28 mouse cellular contexts compared by ENCODE assay signal in the genomic region with DNA sequence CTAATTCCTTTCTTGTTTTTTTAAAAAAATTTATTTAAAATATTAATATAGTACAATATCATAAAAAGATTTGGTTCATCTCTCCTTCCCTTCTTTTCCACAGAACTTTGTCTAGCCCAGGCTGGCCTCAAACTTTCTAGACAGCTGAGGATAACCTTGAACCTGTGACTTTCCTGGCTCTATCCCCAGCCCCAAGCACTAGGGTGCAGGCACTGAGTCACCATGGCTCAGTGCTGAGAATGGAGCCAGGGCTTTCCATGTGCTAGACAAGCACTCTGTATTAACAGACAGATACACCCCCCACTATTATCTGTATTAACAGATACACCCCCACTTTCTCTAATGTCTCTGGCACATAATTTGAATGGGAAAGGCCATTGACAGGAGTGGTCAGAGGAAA.
DNase-seq lines count a peak whose midpoint lies in the region; ATAC-seq and TF ChIP-seq lines count a peak whose summit lies in the region.
"Had no signal": no experiment of that assay in that cellular context is flagged by ENCODE, and none has a peak within 500 bp of the region (broad histone marks: within the 10 kb centered on the region; RNA-seq: fewer than 3 reads in every experiment).

No protein-coding gene starts in this region.

- H3K27ac ChIP-seq in heart, embryonic 12.5 days (ENCODE audit: poor library complexity, severe bottlenecking) = peak overlapping the region; percentile 91
- 0 out of 2 replicates have a peak overlapping the region, but pooled peaks have one; percentile 5 for H3K27ac ChIP-seq in heart, postnatal 0 days (ENCODE audit: low read depth)
- H3K27ac ChIP-seq in kidney, embryonic 14.5 days (ENCODE audit: low read depth, low read length) = no peak overlapping the region
- H3K27ac ChIP-seq: embryonic facial prominence, embryonic 10.5 days; embryonic facial prominence, embryonic 15.5 days; forebrain, embryonic 12.5 days; limb, embryonic 12.5 days; lung, embryonic 15.5 days; stomach, postnatal 0 days had no signal

- no peaks in the 10 kb centered on the region for H3K9me3 ChIP-seq in heart, embryonic 12.5 days (replicated peaks)
- no peaks in the 10 kb centered on the region for H3K9me3 ChIP-seq in heart, postnatal 0 days (replicated peaks; ENCODE audit: control insufficient read depth, low read length)
- no peaks in the 10 kb centered on the region for H3K9me3 ChIP-seq in kidney, embryonic 14.5 days (ENCODE audit: control insufficient read depth, low read length)
- H3K9me3 ChIP-seq: embryonic facial prominence, embryonic 10.5 days; embryonic facial prominence, embryonic 15.5 days; forebrain, embryonic 12.5 days; limb, embryonic 12.5 days; lung, embryonic 15.5 days; midbrain, embryonic 10.5 days; neural tube, embryonic 13.5 days had no signal

- no peak overlapping the region for H3K4me2 ChIP-seq in heart, embryonic 12.5 days
- no peak overlapping the region for H3K4me2 ChIP-seq in heart, postnatal 0 days (ENCODE audit: low read depth, low read length)
- no peak overlapping the region for H3K4me2 ChIP-seq in kidney, embryonic 14.5 days (replicated peaks; ENCODE audit: low read depth, low read length)
- H3K4me2 ChIP-seq: embryonic facial prominence, embryonic 15.5 days; forebrain, embryonic 12.5 days; limb, embryonic 12.5 days; liver, embryonic 11.5 days; lung, embryonic 15.5 days; neural tube, embryonic 13.5 days had no signal

- no peak for ATAC-seq in heart, embryonic 12.5 days (ENCODE audit: insufficient number of reproducible peaks, low FRiP score)
- no peak for ATAC-seq in heart, postnatal 0 days (ENCODE audit: insufficient read depth, low read depth)
- no peak for ATAC-seq in kidney, embryonic 14.5 days (ENCODE audit: low FRiP score, low TSS enrichment)
- ATAC-seq: intestine, postnatal 0 days had no signal

- no peaks in the 10 kb centered on the region for H3K27me3 ChIP-seq in heart, embryonic 12.5 days (replicated peaks)
- H3K27me3 ChIP-seq in heart, postnatal 0 days (ENCODE audit: control insufficient read depth, insufficient read depth, low read length) = no peaks in the 10 kb centered on the region
- no peaks in the 10 kb centered on the region for H3K27me3 ChIP-seq in kidney, embryonic 14.5 days (ENCODE audit: control insufficient read depth, insufficient read depth, low read length)
- H3K27me3 ChIP-seq: embryonic facial prominence, embryonic 15.5 days; forebrain, embryonic 12.5 days; limb, embryonic 12.5 days; lung, embryonic 15.5 days; neural tube, embryonic 13.5 days had no signal

- peaks cover 75% of the 10 kb centered on the region for H3K4me1 ChIP-seq in heart, embryonic 12.5 days (replicated peaks)
- peaks cover 48% of the 10 kb centered on the region for H3K4me1 ChIP-seq in heart, postnatal 0 days (ENCODE audit: control insufficient read depth, insufficient read depth)
- H3K4me1 ChIP-seq in kidney, embryonic 14.5 days (ENCODE audit: control insufficient read depth, insufficient read depth, low read length) = peaks cover 55% of the 10 kb centered on the region

- DNase-seq in heart, adult 8-10 months (ENCODE audit: low spot score) = no peak
- DNase-seq in heart, postnatal 0 days (ENCODE audit: low spot score) = no peak
- DNase-seq in heart, postnatal 25 days (ENCODE audit: low spot score) = no peak
- peak; percentile 75 for DNase-seq in adrenal gland, adult 2 months
- peak; percentile 47 for DNase-seq in adrenal gland, postnatal 14 days
- DNase-seq: B cell, adult 2 months; cerebellum, adult 8-10 months; cerebellum, postnatal 25 days; gastrocnemius, postnatal 10 days; kidney, adult 9 months; kidney, postnatal 14 days; layer of hippocampus, adult 9-11 months; right cerebral cortex, postnatal 4 days; thymus, adult 18-20 months; thymus, postnatal 36 days had no signal

- intact Hi-C loops in heart, postnatal 25 days (cut with DNase I) = no loop called here

- no peak overlapping the region for H3K4me3 ChIP-seq in heart, embryonic 12.5 days
- no peak overlapping the region for H3K4me3 ChIP-seq in heart, postnatal 0 days (ENCODE audit: low read depth, low read length)
- no peak overlapping the region for H3K4me3 ChIP-seq in kidney, embryonic 14.5 days (ENCODE audit: low read length)
- H3K4me3 ChIP-seq: embryonic facial prominence, embryonic 10.5 days; embryonic facial prominence, embryonic 15.5 days; forebrain, embryonic 12.5 days; limb, embryonic 12.5 days; lung, embryonic 15.5 days; midbrain, embryonic 10.5 days; myocyte; neural tube, embryonic 13.5 days had no signal

- no peak for TF ChIP-seq EP300 in heart, postnatal 0 days (IDR thresholded peaks at IDR 0.05; ENCODE audit: low read depth)

- no peak overlapping the region for H3K9ac ChIP-seq in heart, embryonic 12.5 days
- no peak overlapping the region for H3K9ac ChIP-seq in heart, postnatal 0 days (replicated peaks; ENCODE audit: low read depth, low read length)
- no peak overlapping the region for H3K9ac ChIP-seq in kidney, embryonic 14.5 days (ENCODE audit: low read depth, low read length)
- H3K9ac ChIP-seq: embryonic facial prominence, embryonic 15.5 days; forebrain, embryonic 12.5 days; limb, embryonic 12.5 days; lung, embryonic 15.5 days; neural tube, embryonic 13.5 days had no signal

- no peak for TF ChIP-seq CTCF in heart, postnatal 0 days (IDR thresholded peaks at IDR 0.05; ENCODE audit: low read depth)

- 0 out of 2 replicates have a peak, but pooled peaks cover 3% of the 10 kb centered on the region for H3K36me3 ChIP-seq in heart, embryonic 12.5 days
- no peaks in the 10 kb centered on the region for H3K36me3 ChIP-seq in heart, postnatal 0 days (replicated peaks; ENCODE audit: control insufficient read depth, insufficient read depth, low read length)
- H3K36me3 ChIP-seq in kidney, embryonic 14.5 days (ENCODE audit: control insufficient read depth, insufficient read depth, low read length) = no peaks in the 10 kb centered on the region
- H3K36me3 ChIP-seq: embryonic facial prominence, embryonic 15.5 days; limb, embryonic 12.5 days; lung, embryonic 15.5 days; neural tube, embryonic 13.5 days had no signal

Comparison
In these comparisons a context has a peak if more than half of its experiments do, and no peak if none do; other contexts are left out.
1. DNase-seq: peak in adrenal gland, adult 2 months (single experiment) and adrenal gland, postnatal 14 days (single experiment); none in heart, adult 8-10 months (single experiment), heart, postnatal 0 days (single experiment) and heart, postnatal 25 days (single experiment).